Mouse (Mus musculus) monocyte, adult 5-6 weeks (primary cell): ENCODE results near the gene Avpr1a. TPM values are rescaled to one million over a fixed set of nuclear protein-coding genes. Genes with fewer than 3 reads are reported as not detected.

Experiments used
- ATAC-seq: fragments of 153-309, 156-312 bp; replicated peaks from 2 replicates; pipeline ENCODE4 v1.8.0; 2017; ENCODE audit warnings: mild to moderate bottlenecking; ENCODE audit not compliant: low TSS enrichment, insufficient number of reproducible peaks, severe bottlenecking, poor library complexity, low FRiP score
- total RNA-seq: library from RNA; stranded (forward); fragments of 200-1000, 200-491, 200-594 nt; gene quantifications from 3 replicates; pipeline ENCODE4 v1.2.3, GENCODE M21; 2017

Gene Avpr1a
- not detected in 3 replicates for total RNA-seq

- no peak for ATAC-seq
These were observed at the start of gene Avpr1a for GRCm38 (mm10) chr10:122447861-122448716. Gene Avpr1a (plus strand): TSS chr10:122448499.

- ATAC-seq = no peak
These were observed 46.0 kb upstream of the Avpr1a start for GRCm38 (mm10) chr10:122402270-122402669.

GRCm38 (mm10) chr10:122406333-122406732, 42.0 kb upstream of the Avpr1a start:
- ATAC-seq = no peak

- no peak for ATAC-seq
These were observed 39.4 kb upstream of the Avpr1a start for GRCm38 (mm10) chr10:122408697-122409409.

GRCm38 (mm10) chr10:122410791-122411190, 37.5 kb upstream of the Avpr1a start:
- no peak for ATAC-seq

GRCm38 (mm10) chr10:122432690-122433089, 15.6 kb upstream of the Avpr1a start:
- ATAC-seq = no peak

- no peak for ATAC-seq
These were observed 1.0 kb upstream of the Avpr1a start for GRCm38 (mm10) chr10:122447275-122447674.

- ATAC-seq = no peak
These were observed 665 bp downstream of the Avpr1a start for GRCm38 (mm10) chr10:122448717-122449611.

- ATAC-seq = no peak
These were observed 1.6 kb downstream of the Avpr1a start for GRCm38 (mm10) chr10:122449856-122450255.

- ATAC-seq = no peak
These were observed 5.2 kb downstream of the Avpr1a start for GRCm38 (mm10) chr10:122453466-122453865.

- no peak for ATAC-seq
These were observed 7.5 kb downstream of the Avpr1a start for GRCm38 (mm10) chr10:122455793-122456192.

GRCm38 (mm10) chr10:122476846-122477245, 28.5 kb downstream of the Avpr1a start:
- no peak for ATAC-seq

- ATAC-seq = no peak
These were observed 50.3 kb downstream of the Avpr1a start for GRCm38 (mm10) chr10:122498551-122498950.

- no peak for ATAC-seq
These were observed 51.0 kb downstream of the Avpr1a start for GRCm38 (mm10) chr10:122499306-122499705.

Other genes starting within 250 kb of the Avpr1a start
- 88.5 to 100 TPM (median 93.4 TPM) in 3 replicates for gene Ppm1h, start 230.3 kb downstream of the Avpr1a start, total RNA-seq